Mouse (Mus musculus) midbrain, embryonic 13.5 days (tissue): ENCODE results near the gene Wdr83os. TPM values are rescaled to one million over a fixed set of nuclear protein-coding genes. Genes with fewer than 3 reads are reported as not detected.

Experiments used
- microRNA-seq: library from miRNA; unstranded; fragments of <30 nt; microRNA quantifications from one replicate; pipeline ENCODE4, GENCODE M21; 2016
- polyA plus RNA-seq: library from polyadenylated mRNA; unstranded; fragments of >200 nt; fragmentation: Nextera tagmentation; extraction: Ambion mirVana; gene quantifications from 2 replicates; pipeline ENCODE4 v1.2.1, GENCODE M21; 2015

Wdr83os gene
- polyA plus RNA-seq, 1 experiment from 2014 or later, result 134 TPM

Small RNA genes within 50 kb of the gene (microRNA-seq; reads per million reads assigned to microRNA genes)
- 3.1 reads per million, percentile 11 among the genes with 10 or more reads in this experiment for gene Gm23388
- 1.0 reads per million for gene Mir7070

Other genes with a start within 250 kb of the Wdr83os start
- 34.5 and 36.3 TPM in 2 replicates for gene Gadd45gip1, start 249.2 kb upstream of the Wdr83os start, polyA plus RNA-seq
- gene Rad23a, start 240.1 kb upstream of the Wdr83os start, polyA plus RNA-seq, result 84.8 and 88.8 TPM in 2 replicates
- 599 and 642 TPM in 2 replicates for gene Calr, start 233.8 kb upstream of the Wdr83os start, polyA plus RNA-seq
- 113 and 122 TPM in 2 replicates for gene Farsa, start 223.8 kb upstream of the Wdr83os start, polyA plus RNA-seq
- gene Syce2, start 208.6 kb upstream of the Wdr83os start, polyA plus RNA-seq, result 23.6 and 24.8 TPM in 2 replicates
- gene Gcdh, start 186.8 kb upstream of the Wdr83os start, polyA plus RNA-seq, result 31.7 and 34.3 TPM in 2 replicates
- 0.55 and 0.97 TPM in 2 replicates for gene Klf1, start 178.8 kb upstream of the Wdr83os start, polyA plus RNA-seq
- gene Dnase2a, start 172.2 kb upstream of the Wdr83os start, polyA plus RNA-seq, result 6.0 and 6.2 TPM in 2 replicates
- 55.6 and 56.1 TPM in 2 replicates for gene Mast1, start 143.4 kb upstream of the Wdr83os start, polyA plus RNA-seq
- 1.9 and 2.7 TPM in 2 replicates for gene Rtbdn, start 133.7 kb upstream of the Wdr83os start, polyA plus RNA-seq
- not detected in 2 replicates for gene Gm49661, start 111.3 kb upstream of the Wdr83os start, polyA plus RNA-seq
- gene Prdx2, start 111.2 kb upstream of the Wdr83os start, polyA plus RNA-seq, result 1,603 and 1,658 TPM in 2 replicates
- gene Rnaseh2a, start 111.0 kb upstream of the Wdr83os start, polyA plus RNA-seq, result 66.5 and 68.6 TPM in 2 replicates
- gene Junb, start 102.0 kb upstream of the Wdr83os start, polyA plus RNA-seq, result 3.5 and 6.1 TPM in 2 replicates
- 23.5 and 23.8 TPM in 2 replicates for gene Hook2, start 90.1 kb upstream of the Wdr83os start, polyA plus RNA-seq
- gene Best2, start 66.2 kb upstream of the Wdr83os start, polyA plus RNA-seq, result not detected in 2 replicates
- gene Asna1, start 55.5 kb upstream of the Wdr83os start, polyA plus RNA-seq, result 151 and 154 TPM in 2 replicates
- 135 and 153 TPM in 2 replicates for gene Trir, start 53.9 kb upstream of the Wdr83os start, polyA plus RNA-seq
- gene Tnpo2, start 43.8 kb upstream of the Wdr83os start, polyA plus RNA-seq, result 51.7 and 56.8 TPM in 2 replicates
- 61.7 and 64.3 TPM in 2 replicates for gene Fbxw9, start 20.7 kb upstream of the Wdr83os start, polyA plus RNA-seq
- 0.83 TPM in 1 of 2 replicates, not detected in the other for gene Gm5741, start 12.8 kb upstream of the Wdr83os start, polyA plus RNA-seq
- gene Dhps, start 9.0 kb upstream of the Wdr83os start, polyA plus RNA-seq, result 90.0 and 93.2 TPM in 2 replicates
- gene Wdr83, start 566 bp downstream of the Wdr83os start, polyA plus RNA-seq, result 64.1 and 68.8 TPM in 2 replicates
- 16.6 and 17.3 TPM in 2 replicates for gene Man2b1, start 2.5 kb downstream of the Wdr83os start, polyA plus RNA-seq
- 2.6 and 2.9 TPM in 2 replicates for gene Zfp791, start 42.4 kb downstream of the Wdr83os start, polyA plus RNA-seq
- gene Cks1brt, start 71.2 kb downstream of the Wdr83os start, polyA plus RNA-seq, result not detected in 2 replicates
- not detected in 2 replicates for gene Olfr371, start 145.2 kb downstream of the Wdr83os start, polyA plus RNA-seq
- 76.5 and 90.4 TPM in 2 replicates for gene Orc6, start 218.9 kb downstream of the Wdr83os start, polyA plus RNA-seq
- 170 and 177 TPM in 2 replicates for gene Vps35, start 219.1 kb downstream of the Wdr83os start, polyA plus RNA-seq